Mouse (Mus musculus): ENCODE measurements at regions not wholly inside any gene's neighbourhood (a gene's known extent, or its start where the extent isn't known, plus 50 kb on each side); places are given as distances from the start of the nearest gene placed in this dataset.

DNA sequence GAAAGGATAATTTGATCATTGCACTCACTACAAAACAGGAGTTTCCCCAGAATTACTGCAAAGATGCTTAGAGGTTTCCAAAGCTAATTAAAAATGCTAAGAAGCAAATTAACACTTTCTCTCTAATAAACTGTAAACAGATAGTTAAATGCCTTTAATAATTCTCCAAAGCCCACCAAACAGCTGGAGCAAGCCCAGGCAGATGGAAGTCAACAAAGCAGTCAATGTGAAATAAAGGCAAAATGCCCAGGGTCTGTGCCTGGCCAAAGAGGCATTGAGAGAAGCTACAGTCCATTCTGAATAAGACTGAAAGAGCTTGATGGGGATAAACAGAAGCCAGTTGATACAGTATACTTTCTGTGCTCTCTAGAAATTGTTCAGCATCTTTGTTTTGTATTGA, 215.6 kb upstream of the Lrfn5 start:
- intact Hi-C loops (cut with DNase I) = no loop called here
- no peak for DNase-seq (ENCODE audit: low spot score in 2 of 2)

DNA sequence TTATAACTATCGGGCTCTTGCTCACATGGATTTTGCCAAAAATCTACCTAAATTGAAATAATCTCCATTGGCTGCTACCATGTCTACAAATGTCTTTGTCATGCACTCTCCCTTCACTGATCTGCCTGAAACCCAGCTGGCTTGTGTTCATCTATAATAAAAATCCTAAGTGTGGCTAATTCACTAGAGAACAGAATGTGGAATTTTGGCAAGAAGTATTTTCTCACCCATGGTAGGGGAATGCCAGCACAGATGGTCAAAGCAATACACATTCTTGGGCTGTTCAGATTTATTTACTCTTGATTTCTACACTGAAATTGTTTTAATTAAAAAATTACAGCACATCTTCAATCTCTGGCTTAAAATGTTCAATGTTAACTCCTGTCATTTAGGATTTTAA, 200.8 kb upstream of the Lrfn5 start:
- peak; percentile 30 to 34 for DNase-seq (ENCODE audit: low spot score in 2 of 2)
- intact Hi-C loops (cut with DNase I) = no loop called here

DNA sequence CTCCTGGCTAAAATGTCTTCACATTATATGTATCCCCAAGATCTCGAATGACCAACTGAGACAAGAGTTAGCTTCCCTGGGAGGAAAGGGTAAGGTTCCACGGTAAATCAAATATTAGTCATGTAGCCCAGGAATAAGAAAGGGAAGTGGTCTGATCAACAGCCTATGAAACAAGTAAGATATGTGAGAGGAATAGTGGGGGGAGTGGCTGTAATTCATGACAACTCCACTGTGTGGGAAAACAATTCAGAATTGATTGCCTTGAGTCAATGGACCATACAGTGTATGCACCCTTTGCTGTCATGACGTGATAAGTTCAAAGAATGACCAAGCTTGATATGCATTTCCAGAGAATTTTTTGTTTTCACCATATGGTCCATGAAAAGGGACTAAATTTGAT, 190.8 kb upstream of the Lrfn5 start:
- DNase-seq (ENCODE audit: low spot score in 2 of 2) = no peak
- intact Hi-C loops (cut with DNase I) = no loop called here

All from left cerebral cortex, postnatal 25 days (tissue).